Mouse (Mus musculus) brain, embryonic 14.5 days (tissue): ENCODE data around the gene Fam240a. TPM values are rescaled to one million over a fixed set of nuclear protein-coding genes. Genes with fewer than 3 reads are reported as not detected.

Experiments used
- DNase-seq: peaks from one replicate; pipeline ENCODE4 v3.0.0-alpha.2; 2011; ENCODE audit warnings: low read depth
- CTCF ChIP-seq: fragments of 200-500 bp; IDR thresholded peaks from 2 replicates; pipeline ENCODE4 v1.5.1; 2012; ENCODE audit warnings: inconsistent platforms, mild to moderate bottlenecking, moderate library complexity, borderline replicate concordance; ENCODE audit not compliant: insufficient read depth, insufficient read length; ENCODE audit errors: extremely low read depth
- POLR2A ChIP-seq: fragments of 200-500 bp; IDR thresholded peaks from 2 replicates; pipeline ENCODE4 v1.6.1; 2012; ENCODE audit warnings: mild to moderate bottlenecking, inconsistent platforms, borderline replicate concordance; ENCODE audit not compliant: poor library complexity, insufficient read depth, insufficient read length, severe bottlenecking; ENCODE audit errors: extremely low read depth
- polyA plus RNA-seq: library from polyadenylated mRNA; depleted of rRNA; stranded (reverse); fragments of >200 nt; gene quantifications from 2 replicates; pipeline ENCODE4 v1.2.3, GENCODE M21; 2012; rRNA removed

Gene Fam240a
- polyA plus RNA-seq, 1 experiment: not detected

DNA sequence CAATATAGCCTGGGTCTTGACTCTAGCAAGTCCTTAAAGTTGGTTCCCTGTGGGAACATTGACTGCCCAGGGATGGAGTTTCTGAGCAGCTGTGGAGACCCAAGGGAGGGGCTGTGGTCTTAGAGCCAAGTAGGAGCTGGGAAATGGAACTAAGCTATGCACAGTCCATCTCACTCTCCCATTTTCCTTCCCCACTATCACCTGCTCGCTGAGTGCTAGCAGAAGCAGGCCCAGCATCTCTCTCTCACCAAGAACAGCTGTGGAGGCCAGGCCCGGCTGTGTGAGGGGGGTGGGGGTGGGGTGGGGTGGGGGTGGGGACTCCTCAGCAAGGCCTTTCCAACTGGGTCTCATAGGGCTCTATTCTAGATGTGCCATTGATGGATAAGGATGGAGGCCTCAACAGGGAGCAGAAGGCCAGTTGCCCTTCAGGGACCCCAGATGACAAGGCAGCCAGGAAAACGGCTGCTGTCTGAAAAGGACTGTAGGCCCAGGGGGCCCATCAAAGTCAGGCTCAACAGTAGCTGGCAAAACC, 41.9 kb downstream of the Fam240a start:
- no peak for TF ChIP-seq POLR2A
- no peak for TF ChIP-seq CTCF
- no peak for DNase-seq

DNA sequence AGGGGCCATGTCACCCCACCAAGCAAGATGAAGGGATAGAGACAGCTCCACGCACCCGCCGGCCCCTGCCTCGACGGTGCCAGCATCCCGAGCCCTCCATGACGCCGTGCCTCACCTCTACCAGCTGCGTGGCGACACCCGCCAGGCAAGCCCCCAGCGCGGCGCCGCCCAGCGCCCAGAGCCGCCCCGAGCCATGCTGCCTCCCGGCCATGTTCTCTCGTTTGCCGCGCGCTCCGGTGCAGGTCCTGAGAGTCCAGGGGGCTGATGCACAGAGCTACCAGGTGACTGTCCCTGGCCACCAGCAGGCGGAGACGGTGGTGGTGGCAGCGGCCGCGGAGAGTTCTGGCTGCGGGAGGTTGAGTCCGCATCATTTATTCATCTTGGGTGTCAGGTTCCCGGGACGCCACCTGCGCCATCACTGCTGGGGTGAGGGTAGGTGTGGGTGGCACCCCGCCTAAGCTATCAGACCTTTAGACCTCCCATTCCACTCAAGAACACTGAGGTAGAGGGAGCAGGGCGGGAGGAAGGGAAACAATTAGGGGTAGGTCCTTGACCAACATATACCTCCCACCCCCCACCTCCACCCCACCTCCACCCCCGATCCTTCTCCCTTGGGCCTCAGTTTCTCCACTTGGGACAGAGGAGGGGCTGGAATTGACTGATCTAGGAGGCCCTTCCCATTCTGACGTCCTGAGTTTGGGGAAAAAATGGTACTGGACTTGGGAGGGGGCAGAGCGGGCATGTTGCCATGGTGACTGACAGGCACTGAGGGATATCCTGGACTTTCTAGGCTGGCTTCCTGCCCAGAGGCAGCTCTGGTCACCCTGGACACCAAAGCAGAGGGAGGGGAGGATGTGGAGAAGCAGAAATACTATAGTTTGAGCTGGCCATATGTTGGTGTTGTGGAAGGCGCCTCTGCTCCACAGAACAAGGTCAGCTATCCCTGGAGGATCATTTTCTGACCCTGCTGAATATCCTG, 42.7 kb downstream of the Fam240a start:
- DNase-seq: peak; percentile 90
- TF ChIP-seq CTCF (0 out of 2 replicates have a peak, but pooled peaks have one; percentile 4), POLR2A (no peak)

DNA sequence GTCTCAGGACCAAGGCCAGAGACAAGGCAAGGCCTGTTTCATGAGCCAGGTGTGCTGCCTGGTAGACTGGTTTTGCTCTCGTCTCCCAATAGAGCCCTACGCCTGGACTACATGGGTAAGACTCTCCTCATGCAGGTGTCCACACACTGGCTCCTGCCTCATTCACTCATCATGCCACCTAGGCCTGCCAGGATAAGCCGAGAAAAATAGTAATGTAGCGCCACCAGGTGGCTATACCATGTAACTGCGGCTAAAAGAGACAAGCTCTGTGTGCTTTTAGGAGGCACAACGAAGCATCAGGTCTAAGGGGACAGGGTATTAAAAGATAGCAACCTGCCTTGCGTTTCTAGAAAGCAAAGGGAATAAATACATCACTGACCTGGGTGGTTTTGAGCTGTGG, 45.6 kb downstream of the Fam240a start:
- DNase-seq: peak; percentile 53
- peak; percentile 72; the same call in 1 of the 2 replicates for TF ChIP-seq CTCF
- no peak for TF ChIP-seq POLR2A

Other genes starting within 250 kb of the Fam240a start
- 0.30 and 0.37 TPM in 2 replicates for gene Myl3, start 175.0 kb downstream of the Fam240a start, polyA plus RNA-seq
- gene Pth1r, start 169.7 kb downstream of the Fam240a start, polyA plus RNA-seq: 18.0 and 24.2 TPM in 2 replicates
- not detected in 2 replicates for gene Prss42, start 118.7 kb downstream of the Fam240a start, polyA plus RNA-seq
- not detected in 2 replicates for gene Prss44, start 102.9 kb downstream of the Fam240a start, polyA plus RNA-seq
- gene Prss43, start 90.2 kb downstream of the Fam240a start, polyA plus RNA-seq: not detected in 2 replicates
- 0.09 TPM in 1 of 2 replicates, not detected in the other for gene Prss45, start 82.3 kb downstream of the Fam240a start, polyA plus RNA-seq
- not detected in 2 replicates for gene Prss46, start 72.4 kb downstream of the Fam240a start, polyA plus RNA-seq
- 0.06 and 0.08 TPM in 2 replicates for gene Prss50, start 58.9 kb downstream of the Fam240a start, polyA plus RNA-seq
- 2.6 and 3.9 TPM in 2 replicates for gene Als2cl, start 37.0 kb downstream of the Fam240a start, polyA plus RNA-seq
- 0.61 and 1.1 TPM in 2 replicates for gene Tmie, start 36.7 kb downstream of the Fam240a start, polyA plus RNA-seq
- gene Tdgf1, start 29.3 kb upstream of the Fam240a start, polyA plus RNA-seq: 0.25 TPM in 1 of 2 replicates, not detected in the other
- gene Lrrc2, start 34.7 kb upstream of the Fam240a start, polyA plus RNA-seq: 0.09 and 0.26 TPM in 2 replicates
- gene Rtp3, start 73.7 kb upstream of the Fam240a start, polyA plus RNA-seq: 0.11 and 0.12 TPM in 2 replicates
- 0.53 and 0.68 TPM in 2 replicates for gene Ltf, start 102.4 kb upstream of the Fam240a start, polyA plus RNA-seq
- gene Ccrl2, start 140.7 kb upstream of the Fam240a start, polyA plus RNA-seq: 1.1 TPM in 2 replicates
- gene Lrrfip2, start 200.7 kb upstream of the Fam240a start, polyA plus RNA-seq: 32.9 and 41.3 TPM in 2 replicates